Mouse (Mus musculus) heart, embryonic 11.5 days (tissue): Measurements from ENCODE around the gene Hoxa9. TPM values are rescaled to one million over a fixed set of nuclear protein-coding genes. Genes with fewer than 3 reads are reported as not detected.

ENCODE experiments used
- ATAC-seq: fragments of 200-750 bp; cut with Nextera tagmentation; replicated peaks from 2 replicates; pipeline ENCODE4 v1.8.0; 2017; ENCODE audit warnings: moderate library complexity; ENCODE audit not compliant: insufficient number of reproducible peaks, low FRiP score, low TSS enrichment
- H3K27ac ChIP-seq: fragments of 300-500 bp; sonication (generic); 2 replicates; pipeline ENCODE4 v1.5.1; 2014; ENCODE audit warnings: mild to moderate bottlenecking, low read depth, low read length
- H3K27me3 ChIP-seq: fragments of 300-500 bp; sonication (generic); 2 replicates; pipeline ENCODE4 v1.6.1; 2014; ENCODE audit warnings: mild to moderate bottlenecking, low read length, mixed read lengths; ENCODE audit not compliant: control insufficient read depth, insufficient read depth
- H3K36me3 ChIP-seq: fragments of 300-500 bp; sonication (generic); 2 replicates; pipeline ENCODE4 v1.6.1; 2014; ENCODE audit warnings: mild to moderate bottlenecking, low read length, moderate library complexity, mixed read lengths; ENCODE audit not compliant: control insufficient read depth, insufficient read depth
- H3K4me1 ChIP-seq: fragments of 300-500 bp; sonication (generic); 2 replicates; pipeline ENCODE4 v1.6.1; 2014; ENCODE audit warnings: low read length; ENCODE audit not compliant: control insufficient read depth, insufficient read depth
- H3K4me2 ChIP-seq: fragments of 300-500 bp; sonication (generic); 2 replicates; pipeline ENCODE4 v1.6.1; 2014; ENCODE audit warnings: mild to moderate bottlenecking, moderate library complexity
- H3K4me3 ChIP-seq: fragments of 300-500 bp; sonication (generic); 2 replicates; pipeline ENCODE4 v1.5.1; 2014; ENCODE audit warnings: low read depth, low read length
- H3K9ac ChIP-seq: fragments of 300-500 bp; sonication (generic); 2 replicates; pipeline ENCODE4 v1.6.1; 2014; ENCODE audit warnings: mild to moderate bottlenecking, low read depth, low read length, moderate library complexity
- H3K9me3 ChIP-seq: fragments of 300-500 bp; sonication (generic); replicated peaks from 2 replicates; pipeline ENCODE4 v1.6.1; 2016; ENCODE audit warnings: low read length; ENCODE audit not compliant: control insufficient read depth
- WGBS: fragments of 180-500 bp; shearing (Covaris S2); extraction: QIAGEN DNeasy Blood & Tissue Kit; methylation state at CpG from one replicate; pipeline ENCODE4 v1.1.7; 2014; ENCODE audit not compliant: insufficient replicate concordance; 5-methylcytosine and 5-hydroxymethylcytosine counted together
- microRNA counts: library from miRNA; unstranded; fragments of <30 nt; microRNA quantifications from one replicate; lab custom pipeline; 2015
- microRNA-seq: library from miRNA; unstranded; fragments of <30 nt; microRNA quantifications from one replicate; pipeline ENCODE4, GENCODE M21; 2016; ENCODE audit warnings: borderline number of aligned reads
- polyA plus RNA-seq: library from polyadenylated mRNA; unstranded; fragments of >200 nt; fragmentation: Nextera tagmentation; extraction: Ambion mirVana; gene quantifications from 2 replicates; pipeline ENCODE4 v1.2.1, GENCODE M21; 2014

Hoxa9 gene
- polyA plus RNA-seq, 1 experiment from 2014 or later: 0.29 TPM

DNA sequence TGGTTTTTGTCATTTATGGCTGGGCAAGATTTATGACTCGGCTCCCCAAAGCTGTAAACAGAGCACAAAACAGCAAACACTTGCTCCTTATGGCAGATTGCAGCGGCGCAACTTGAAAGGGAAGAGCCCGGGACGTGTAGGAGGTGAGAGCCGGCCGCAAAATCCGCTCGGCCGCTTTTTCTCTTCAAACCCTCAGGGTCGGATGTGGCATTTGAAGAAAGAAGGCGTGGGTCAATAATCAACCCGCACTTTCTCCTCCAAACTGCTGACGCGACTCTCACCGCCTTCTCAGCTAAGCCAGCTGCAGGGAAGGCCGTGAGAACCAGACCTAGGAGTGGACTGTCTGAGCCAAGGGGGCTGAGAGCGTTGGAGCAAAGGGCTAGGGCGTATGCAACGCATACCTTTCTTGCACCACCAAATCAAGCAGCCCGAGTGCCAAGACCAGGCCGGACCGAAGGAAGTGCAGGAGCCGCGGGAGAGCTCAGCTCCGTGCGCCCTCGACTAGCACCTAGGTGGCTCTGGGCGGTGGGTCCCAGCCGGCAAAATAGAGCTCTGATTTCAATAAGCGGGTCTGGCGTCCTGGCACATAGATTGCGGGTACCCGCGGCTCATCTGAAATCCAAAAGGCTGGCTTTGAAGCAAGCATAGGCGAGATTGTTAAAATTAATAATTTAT, 53.7 kb downstream of the Hoxa9 start, which contains the start of gene 5730596B20Rik:
Gene 5730596B20Rik (plus strand): TSS at position 438 of the 675 bp plus-strand sequence.
- H3K4me2 ChIP-seq: peak within 1 kb of the TSS; percentile 45
- no peaks in the 10 kb centered on the region for H3K4me1 ChIP-seq
- H3K4me3 ChIP-seq: peak within 1 kb of the TSS; percentile 38
- H3K27ac ChIP-seq: peak within 1 kb of the TSS; percentile 25; the same call in 1 of the 2 replicates
- no peaks in the 10 kb centered on the region for H3K36me3 ChIP-seq
- WGBS: under 1% methylated on average over 36 of the region's 36 CpGs
- peaks cover 92% of the 10 kb centered on the region for H3K27me3 ChIP-seq
- no peak for ATAC-seq
- peak within 1 kb of the TSS; percentile 60; the same call in 1 of the 2 replicates for H3K9ac ChIP-seq
- H3K9me3 ChIP-seq: no peaks in the 10 kb centered on the region

DNA sequence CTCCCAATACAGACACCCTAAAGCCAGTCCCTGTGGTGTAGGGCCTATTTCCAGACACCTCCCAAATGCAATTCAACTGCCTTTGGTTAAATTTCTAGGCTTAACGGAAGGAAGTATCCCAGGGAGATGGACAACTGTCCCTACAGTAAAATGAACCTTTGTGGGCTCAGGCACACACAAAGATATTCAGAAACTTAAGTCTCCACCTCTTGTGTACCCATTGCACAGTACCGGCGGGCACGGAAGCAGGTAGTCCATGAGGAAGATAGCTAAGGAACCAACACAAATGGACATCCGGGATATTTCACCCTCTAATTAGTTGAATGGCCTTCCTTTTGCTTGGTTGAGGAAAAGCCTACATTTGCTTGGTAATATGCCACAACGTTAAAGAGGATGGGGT, 54.5 kb downstream of the Hoxa9 start:
- H3K4me2 ChIP-seq: peak overlapping the region; percentile 20
- 0 out of 2 replicates have a peak, but pooled peaks cover 2% of the 10 kb centered on the region for H3K4me1 ChIP-seq
- peak overlapping the region; percentile 25; the same call in 1 of the 2 replicates for H3K27ac ChIP-seq
- peak overlapping the region; percentile 38 for H3K4me3 ChIP-seq
- ATAC-seq: no peak
- 2% methylated on average over 6 of the region's 6 CpGs for WGBS
- H3K36me3 ChIP-seq: no peaks in the 10 kb centered on the region
- H3K9me3 ChIP-seq: no peaks in the 10 kb centered on the region
- peaks cover 92% of the 10 kb centered on the region for H3K27me3 ChIP-seq
- peak overlapping the region; percentile 60; the same call in 1 of the 2 replicates for H3K9ac ChIP-seq

DNA sequence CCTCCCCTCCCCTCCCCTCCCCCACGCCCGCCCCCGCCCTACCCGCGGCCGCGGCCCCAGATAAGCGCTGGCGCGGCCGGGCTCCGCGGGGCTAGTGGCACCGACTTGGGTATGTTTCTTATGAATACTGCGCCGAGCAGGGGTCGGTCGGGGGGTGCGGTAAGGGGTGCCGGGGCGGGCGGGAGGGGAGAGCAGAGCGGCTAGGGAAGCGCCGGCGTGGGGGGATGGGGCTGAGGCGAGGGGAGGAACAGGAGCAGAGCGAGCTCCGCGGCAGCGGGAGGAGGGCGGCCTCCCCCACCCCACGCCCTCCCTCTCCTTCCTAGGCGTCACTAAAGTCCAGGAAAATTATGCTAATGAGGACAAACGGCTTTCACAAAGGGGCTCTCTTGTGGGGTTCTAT, 55.0 kb downstream of the Hoxa9 start:
- H3K36me3 ChIP-seq: no peaks in the 10 kb centered on the region
- peak; percentile 52; the same call in 1 of the 2 replicates for ATAC-seq
- peaks cover 92% of the 10 kb centered on the region for H3K27me3 ChIP-seq
- H3K4me3 ChIP-seq: peak overlapping the region; percentile 38
- peak overlapping the region; percentile 76 for H3K27ac ChIP-seq
- 0 out of 2 replicates have a peak, but pooled peaks cover 2% of the 10 kb centered on the region for H3K4me1 ChIP-seq
- peak overlapping the region; percentile 6; the same call in 1 of the 2 replicates for H3K9ac ChIP-seq
- WGBS: 2% methylated on average over 16 of the region's 35 CpGs
- no peaks in the 10 kb centered on the region for H3K9me3 ChIP-seq
- H3K4me2 ChIP-seq: peak overlapping the region; percentile 20

DNA sequence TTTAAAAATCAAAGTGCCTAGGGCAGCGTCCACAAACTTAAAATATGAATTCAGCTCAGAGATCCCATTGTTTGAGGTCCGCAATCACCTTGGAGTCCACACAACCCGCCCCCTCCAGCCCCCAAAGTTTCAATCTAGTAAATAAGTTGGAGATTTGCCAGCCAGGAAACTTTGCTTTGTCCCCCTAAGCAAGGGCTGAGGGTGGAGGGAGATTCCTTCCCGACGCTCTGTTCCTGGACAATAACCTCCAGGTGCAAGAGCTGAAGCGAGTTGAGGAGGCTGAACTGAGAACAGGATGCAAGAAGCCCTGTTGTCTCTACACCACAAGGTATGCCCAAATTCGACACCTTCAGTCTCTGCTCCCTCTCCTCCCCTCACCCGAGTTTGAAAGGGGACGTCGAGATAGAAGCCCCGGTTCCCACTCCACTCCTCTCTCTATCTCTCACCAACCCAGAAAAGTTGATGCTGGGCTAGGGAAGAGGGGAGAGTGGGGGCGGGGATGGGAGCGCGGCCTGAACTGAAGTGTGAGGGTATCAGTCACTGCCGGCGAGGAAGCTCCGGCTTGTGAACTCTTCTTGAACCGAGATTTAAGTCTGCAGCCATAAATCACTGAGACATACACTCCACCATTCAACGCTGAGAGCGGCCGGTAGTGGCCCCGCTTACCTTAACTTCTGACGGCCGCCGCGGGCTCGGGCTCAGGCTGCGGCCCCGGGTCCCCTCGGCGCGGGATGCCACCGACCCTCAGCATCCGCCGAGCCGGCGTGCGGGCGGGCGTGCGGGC, 55.7 kb downstream of the Hoxa9 start:
- ATAC-seq: 0 out of 2 replicates have a peak, but pooled peaks have one; percentile 32
- Histone ChIP-seq H3K4me1 (peaks cover 7% of the 10 kb centered on the region; the same call in 1 of the 2 replicates), H3K4me3 (peak overlapping the region; percentile 38), H3K36me3 (no peaks in the 10 kb centered on the region), H3K27me3 (peaks cover 92% of the 10 kb centered on the region), H3K4me2 (peak overlapping the region; percentile 20), H3K9ac (peak overlapping the region; percentile 46; the same call in 1 of the 2 replicates), H3K27ac (peak overlapping the region; percentile 76), H3K9me3 (no peaks in the 10 kb centered on the region)
- under 1% methylated on average over 41 of the region's 41 CpGs for WGBS

DNA sequence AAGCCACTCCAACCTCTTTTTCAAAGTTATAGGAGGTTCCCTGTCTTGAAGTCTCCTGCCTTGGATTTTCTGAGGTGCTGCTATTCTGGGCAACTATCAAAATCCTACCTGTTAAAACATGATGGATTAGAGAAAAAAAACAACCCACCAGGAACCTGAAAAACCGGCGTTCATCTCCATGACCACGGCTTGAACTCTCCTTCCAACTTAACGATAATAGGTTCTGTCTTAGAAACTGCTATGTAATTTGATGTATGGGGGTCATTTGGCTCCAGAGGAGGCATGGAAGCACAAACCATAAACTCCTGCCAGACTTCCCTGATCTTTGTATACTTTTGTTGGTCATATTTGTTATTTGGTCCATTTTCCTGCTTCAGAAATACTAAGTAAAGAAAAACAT, 57.2 kb downstream of the Hoxa9 start:
- Histone ChIP-seq H3K9me3 (no peaks in the 10 kb centered on the region), H3K4me3 (no peak overlapping the region), H3K4me2 (peak overlapping the region; percentile 58), H3K27ac (no peak overlapping the region), H3K27me3 (peaks cover 87% of the 10 kb centered on the region), H3K4me1 (peaks cover 10% of the 10 kb centered on the region; the same call in 1 of the 2 replicates), H3K9ac (no peak overlapping the region), H3K36me3 (no peaks in the 10 kb centered on the region)
- 4% methylated on average over 4 of the region's 4 CpGs for WGBS
- ATAC-seq: no peak

MicroRNAs within 50 kb of the gene (microRNA counts, 519-probe panel; counts per million panel counts)
- microRNA mmu-miR-196b (lab: Ali Mortazavi, UCI): 32.2 counts per million

Small RNA genes within 50 kb of the gene (microRNA-seq; reads per million reads assigned to microRNA genes)
- gene Mir196b: 389 reads per million, percentile 78 among the genes with 10 or more reads in this experiment

Other genes starting within 250 kb of the Hoxa9 start
- 16.1 and 16.9 TPM in 2 replicates for gene Skap2, start 218.5 kb downstream of the Hoxa9 start, polyA plus RNA-seq
- gene Hoxa1, start 72.8 kb downstream of the Hoxa9 start, polyA plus RNA-seq: 1.2 TPM in 2 replicates
- 3.5 and 3.6 TPM in 2 replicates for gene Hoxa2, start 66.3 kb downstream of the Hoxa9 start, polyA plus RNA-seq
- 0.45 and 0.57 TPM in 2 replicates for gene 5730596B20Rik, start 53.6 kb downstream of the Hoxa9 start, polyA plus RNA-seq
- 0.68 and 1.4 TPM in 2 replicates for gene Hoxa4, start 39.3 kb downstream of the Hoxa9 start, polyA plus RNA-seq
- 2.4 and 2.6 TPM in 2 replicates for gene Hoxa5, start 26.5 kb downstream of the Hoxa9 start, polyA plus RNA-seq
- not detected in 2 replicates for gene Hoxa6, start 22.4 kb downstream of the Hoxa9 start, polyA plus RNA-seq
- gene Hoxa3, start 17.8 kb downstream of the Hoxa9 start, polyA plus RNA-seq: 1.5 and 2.2 TPM in 2 replicates
- gene Gm28308, start 17.8 kb downstream of the Hoxa9 start, polyA plus RNA-seq: not detected in 2 replicates
- 0.49 TPM in 2 replicates for gene Hoxa7, start 9.2 kb downstream of the Hoxa9 start, polyA plus RNA-seq
- 0.20 and 0.97 TPM in 2 replicates for gene Hoxa10, start 9.8 kb upstream of the Hoxa9 start, polyA plus RNA-seq
- gene Hoxa11, start 14.7 kb upstream of the Hoxa9 start, polyA plus RNA-seq: not detected in 2 replicates
- 0.20 TPM in 1 of 2 replicates, not detected in the other for gene Hoxa13, start 29.8 kb upstream of the Hoxa9 start, polyA plus RNA-seq
- not detected in 2 replicates for gene Evx1, start 82.4 kb upstream of the Hoxa9 start, polyA plus RNA-seq